Mouse (Mus musculus) ES-Bruce4 (cell line): ENCODE results near the gene Mn1. TPM values are rescaled to one million over a fixed set of nuclear protein-coding genes. Genes with fewer than 3 reads are reported as not detected.

Experiments used
- H3K27ac ChIP-seq: 2 replicates; pipeline ENCODE4 v1.5.1; 2012; ENCODE audit warnings: low read length, inconsistent platforms; ENCODE audit not compliant: insufficient read depth
- H3K27me3 ChIP-seq: 2 replicates; pipeline ENCODE4 v1.6.1; 2012; ENCODE audit warnings: mild to moderate bottlenecking, low read length, inconsistent platforms; ENCODE audit not compliant: control insufficient read depth, poor library complexity, insufficient read depth, severe bottlenecking
- H3K36me3 ChIP-seq: 2 replicates; pipeline ENCODE4 v1.6.1; 2012; ENCODE audit warnings: inconsistent platforms, mild to moderate bottlenecking, low read length, moderate library complexity; ENCODE audit not compliant: control insufficient read depth, poor library complexity, insufficient read depth, severe bottlenecking
- H3K4me1 ChIP-seq: one replicate; pipeline ENCODE4 v1.8.1; 2011; ENCODE audit warnings: low read length; ENCODE audit not compliant: control insufficient read depth, insufficient read depth
- H3K4me3 ChIP-seq: 2 replicates; pipeline ENCODE4 v1.5.1; 2011; ENCODE audit warnings: low read depth, mild to moderate bottlenecking, low read length
- H3K9ac ChIP-seq: 2 replicates; pipeline ENCODE4 v1.6.1; 2012; ENCODE audit warnings: low read depth, mild to moderate bottlenecking, inconsistent platforms; ENCODE audit not compliant: poor library complexity, severe bottlenecking
- H3K9me3 ChIP-seq: replicated peaks from 2 replicates; pipeline ENCODE4 v1.6.1; 2012; ENCODE audit warnings: mild to moderate bottlenecking, low read length, inconsistent platforms; ENCODE audit not compliant: control insufficient read depth, poor library complexity, insufficient read depth, severe bottlenecking
- CTCF ChIP-seq: IDR thresholded peaks from one replicate; pipeline ENCODE4 v1.8.1; 2011; ENCODE audit warnings: low read depth, low read length
- EP300 ChIP-seq: IDR thresholded peaks from 2 replicates; pipeline ENCODE4 v1.6.1; 2011; ENCODE audit warnings: low read depth, low read length; ENCODE audit not compliant: insufficient read depth
- POLR2A ChIP-seq: IDR thresholded peaks from one replicate; pipeline ENCODE4 v1.8.1; 2011; ENCODE audit warnings: low read length; ENCODE audit not compliant: insufficient read depth
- polyA plus RNA-seq: library from polyadenylated mRNA; stranded (reverse); fragments of >200 nt; gene quantifications from 2 replicates; pipeline ENCODE4 v1.2.4, GENCODE M21; 2011; ENCODE audit warnings: low read depth; ENCODE audit not compliant: missing spikeins, insufficient read depth, insufficient read length

Mn1 gene
- polyA plus RNA-seq, 1 experiment: 1.9 TPM

DNA sequence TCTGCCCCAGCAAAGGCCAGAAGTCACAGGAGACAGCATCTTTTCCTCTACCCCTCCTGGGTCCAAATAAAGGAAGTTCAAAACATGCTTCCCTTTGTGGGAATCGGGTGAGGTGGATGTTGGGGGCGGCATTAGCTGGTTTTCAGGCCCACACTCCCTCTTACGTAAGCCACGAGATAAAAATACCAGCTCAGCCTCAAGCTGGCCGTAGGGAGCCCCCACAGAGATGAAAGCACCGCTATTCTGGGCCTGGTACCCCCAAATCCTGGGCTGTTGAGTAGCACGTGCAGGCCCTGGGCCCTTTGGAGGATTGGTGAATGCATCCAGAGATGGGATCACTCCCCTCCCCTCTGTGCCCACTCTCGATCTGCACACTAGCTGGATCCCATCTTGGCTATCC is 32.5 kb downstream of the Mn1 start:
- no peak overlapping the region for H3K4me3 ChIP-seq
- no peak overlapping the region for H3K27ac ChIP-seq
- H3K4me1 ChIP-seq: no peaks in the 10 kb centered on the region
- no peaks in the 10 kb centered on the region for H3K9me3 ChIP-seq
- no peaks in the 10 kb centered on the region for H3K27me3 ChIP-seq
- H3K36me3 ChIP-seq: no peaks in the 10 kb centered on the region
- TF ChIP-seq EP300 (no peak), CTCF (no peak), POLR2A (no peak)
- H3K9ac ChIP-seq: no peak overlapping the region

DNA sequence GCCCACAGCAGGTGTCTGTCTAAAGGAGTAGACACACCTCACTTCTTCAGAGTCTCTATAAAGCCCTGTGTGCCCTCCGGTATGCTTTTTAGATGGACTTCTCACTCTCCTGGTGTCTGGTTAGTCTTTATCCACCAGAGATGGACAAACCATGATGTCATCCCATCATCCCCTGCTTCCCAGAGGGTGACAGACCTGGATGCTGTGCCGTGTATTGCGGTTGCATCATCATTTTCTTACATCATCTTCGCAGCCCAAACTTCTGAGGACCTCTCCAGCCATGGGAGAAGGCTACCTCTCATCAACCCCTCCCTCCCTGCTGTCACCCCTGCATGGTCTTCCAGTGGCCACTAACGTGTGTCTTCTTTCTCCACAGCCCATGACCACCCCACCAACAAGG is 37.1 kb downstream of the Mn1 start:
- no peaks in the 10 kb centered on the region for H3K4me1 ChIP-seq
- no peaks in the 10 kb centered on the region for H3K36me3 ChIP-seq
- no peak for TF ChIP-seq POLR2A
- TF ChIP-seq CTCF: no peak
- no peak for TF ChIP-seq EP300
- H3K27me3 ChIP-seq: no peaks in the 10 kb centered on the region
- H3K9me3 ChIP-seq: no peaks in the 10 kb centered on the region
- no peak overlapping the region for H3K4me3 ChIP-seq
- no peak overlapping the region for H3K9ac ChIP-seq
- no peak overlapping the region for H3K27ac ChIP-seq

DNA sequence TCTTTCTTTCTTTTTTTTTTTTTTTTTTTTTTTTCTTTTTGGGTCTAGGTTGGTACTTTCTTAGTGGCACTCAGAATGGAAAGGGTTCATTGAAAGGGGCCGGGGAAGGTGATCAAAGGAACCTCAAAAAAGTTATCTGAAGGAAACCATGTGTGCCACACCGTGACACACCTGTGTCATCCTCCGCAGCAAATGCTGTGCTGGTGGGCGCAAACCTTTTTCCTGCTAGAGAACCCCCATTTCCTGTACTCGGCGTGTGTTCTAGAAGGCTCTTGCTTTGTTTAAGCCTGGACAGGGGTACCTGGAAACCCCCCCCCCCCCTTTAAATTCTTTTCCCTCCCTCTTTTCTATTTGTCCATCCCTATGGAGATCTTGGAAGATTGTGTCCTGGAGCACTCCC is 37.7 kb downstream of the Mn1 start:
- Histone ChIP-seq H3K4me3 (no peak overlapping the region), H3K9me3 (no peaks in the 10 kb centered on the region), H3K4me1 (no peaks in the 10 kb centered on the region), H3K36me3 (no peaks in the 10 kb centered on the region), H3K27ac (no peak overlapping the region), H3K9ac (no peak overlapping the region), H3K27me3 (no peaks in the 10 kb centered on the region)
- TF ChIP-seq POLR2A (no peak), CTCF (no peak), EP300 (no peak)

DNA sequence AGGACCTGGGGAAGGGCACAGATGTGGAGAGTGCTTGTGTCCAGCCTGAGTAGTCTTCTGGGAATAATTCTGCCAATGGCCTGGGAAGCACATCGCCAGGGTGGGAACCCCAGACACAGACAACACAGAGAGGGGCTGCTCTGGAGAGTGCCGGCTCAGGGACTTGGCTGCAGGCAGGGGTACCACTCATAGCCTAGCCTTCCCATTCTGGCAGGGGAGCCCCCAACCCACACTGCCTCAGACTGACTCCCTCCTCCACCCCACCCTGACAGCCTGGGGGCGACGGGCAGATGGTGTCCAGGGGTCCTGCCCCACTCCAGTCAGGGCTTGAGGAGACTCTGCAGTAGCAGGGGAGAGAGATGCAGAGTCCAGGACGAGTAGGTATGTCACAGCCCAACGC is 41.5 kb downstream of the Mn1 start:
- Histone ChIP-seq H3K4me3 (no peak overlapping the region), H3K27me3 (no peaks in the 10 kb centered on the region), H3K4me1 (no peaks in the 10 kb centered on the region), H3K27ac (no peak overlapping the region), H3K9me3 (no peaks in the 10 kb centered on the region), H3K36me3 (no peaks in the 10 kb centered on the region), H3K9ac (no peak overlapping the region)
- TF ChIP-seq CTCF (no peak), POLR2A (no peak), EP300 (no peak)

DNA sequence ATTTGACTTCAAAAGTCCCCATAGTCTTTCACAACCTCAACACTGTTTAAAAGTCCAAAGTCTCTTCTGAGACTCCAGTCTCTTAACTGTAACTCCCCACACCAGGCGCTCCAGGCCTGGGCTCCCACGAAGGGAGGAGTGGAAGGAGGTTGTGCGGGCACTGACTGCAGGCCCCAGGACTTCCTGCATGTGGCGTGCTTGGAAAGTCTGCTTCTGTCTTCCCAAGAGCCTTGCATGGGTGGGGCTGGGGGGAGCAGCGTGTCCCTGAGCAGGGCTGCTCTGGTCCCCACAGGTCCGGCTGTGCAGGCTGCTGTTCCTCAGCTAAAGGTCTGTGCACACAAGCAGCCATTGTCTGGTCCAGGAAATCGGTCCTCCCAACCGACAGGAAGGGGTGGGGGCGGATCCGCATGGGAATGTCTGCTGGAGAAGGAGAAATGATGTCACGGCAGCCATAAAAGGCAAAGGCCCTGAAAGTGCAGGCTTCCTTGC is 48.7 kb downstream of the Mn1 start:
- TF ChIP-seq EP300: 0 out of 2 replicates have a peak, but pooled peaks have one; percentile 31
- no peak for TF ChIP-seq POLR2A
- H3K9me3 ChIP-seq: no peaks in the 10 kb centered on the region
- no peaks in the 10 kb centered on the region for H3K4me1 ChIP-seq
- H3K4me3 ChIP-seq: peak overlapping the region; percentile 21; the same call in 1 of the 2 replicates
- H3K36me3 ChIP-seq: no peaks in the 10 kb centered on the region
- H3K27ac ChIP-seq: no peak overlapping the region
- no peaks in the 10 kb centered on the region for H3K27me3 ChIP-seq
- H3K9ac ChIP-seq: 0 out of 2 replicates have a peak overlapping the region, but pooled peaks have one; percentile 2

DNA sequence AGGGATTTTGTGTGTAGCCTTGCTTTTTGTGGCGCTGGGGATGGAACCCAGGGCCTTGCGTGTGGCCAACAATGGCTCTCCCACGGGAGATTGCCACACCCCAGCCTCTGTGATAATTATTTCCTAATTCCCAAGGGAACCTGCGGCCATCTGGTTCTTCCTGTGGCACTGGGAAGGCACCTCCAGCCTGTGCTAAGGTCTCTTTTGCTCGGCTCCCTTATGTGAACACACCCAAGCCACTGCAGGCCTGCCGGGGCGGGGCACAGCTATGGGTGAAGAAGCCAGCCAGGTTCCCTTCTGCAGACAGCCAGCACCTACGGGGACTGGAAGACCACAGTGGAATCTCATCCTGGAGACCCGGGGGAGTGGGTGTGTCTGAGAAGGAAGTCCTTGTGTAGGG is 49.3 kb downstream of the Mn1 start:
- Histone ChIP-seq H3K27ac (no peak overlapping the region), H3K27me3 (no peaks in the 10 kb centered on the region), H3K9me3 (no peaks in the 10 kb centered on the region), H3K36me3 (no peaks in the 10 kb centered on the region), H3K9ac (0 out of 2 replicates have a peak overlapping the region, but pooled peaks have one; percentile 2), H3K4me3 (no peak overlapping the region), H3K4me1 (no peaks in the 10 kb centered on the region)
- TF ChIP-seq EP300: no peak
- no peak for TF ChIP-seq POLR2A
- TF ChIP-seq CTCF: no peak
